Mouse (Mus musculus) embryonic facial prominence, embryonic 13.5 days (tissue): ENCODE data around the gene Lzts2. TPM values are rescaled to one million over a fixed set of nuclear protein-coding genes. Genes with fewer than 3 reads are reported as not detected.
A peak's percentile ranks its signal among the peaks of the same experiment; 100 is the strongest.

ENCODE experiments used
- ATAC-seq: fragments of 200-750 bp; cut with Nextera tagmentation; 2 replicates; pipeline ENCODE4 v1.8.0; 2017; ENCODE audit warnings: low read depth; ENCODE audit not compliant: insufficient number of reproducible peaks, insufficient read depth, low FRiP score, low TSS enrichment
- H3K27ac ChIP-seq: fragments of 300-500 bp; sonication (generic); 2 replicates; pipeline ENCODE4 v1.5.1; 2015; ENCODE audit warnings: moderate library complexity, mild to moderate bottlenecking, inconsistent platforms
- H3K27me3 ChIP-seq: fragments of 300-500 bp; sonication (generic); 2 replicates; pipeline ENCODE4 v1.6.1; 2015; ENCODE audit warnings: mild to moderate bottlenecking, inconsistent platforms
- H3K36me3 ChIP-seq: fragments of 300-500 bp; sonication (generic); 2 replicates; pipeline ENCODE4 v1.6.1; 2015; ENCODE audit warnings: mild to moderate bottlenecking, inconsistent platforms
- H3K4me1 ChIP-seq: fragments of 300-500 bp; sonication (generic); 2 replicates; pipeline ENCODE4 v1.6.1; 2015; ENCODE audit warnings: inconsistent platforms
- H3K4me2 ChIP-seq: fragments of 300-500 bp; sonication (generic); 2 replicates; pipeline ENCODE4 v1.6.1; 2015; ENCODE audit warnings: moderate library complexity, mild to moderate bottlenecking, inconsistent platforms
- H3K4me3 ChIP-seq: fragments of 300-500 bp; sonication (generic); 2 replicates; pipeline ENCODE4 v1.5.1; 2015; ENCODE audit warnings: mild to moderate bottlenecking, inconsistent platforms
- H3K9ac ChIP-seq: fragments of 300-500 bp; sonication (generic); 2 replicates; pipeline ENCODE4 v1.6.1; 2015; ENCODE audit warnings: mild to moderate bottlenecking, inconsistent platforms
- H3K9me3 ChIP-seq: fragments of 300-500 bp; sonication (generic); 2 replicates; pipeline ENCODE4 v1.6.1; 2016; ENCODE audit warnings: inconsistent platforms
- WGBS: fragments of 180-500 bp; shearing (Covaris S2); methylation state at CpG from one replicate; pipeline ENCODE4 v1.1.7; 2015; ENCODE audit warnings: mixed read lengths; 5-methylcytosine and 5-hydroxymethylcytosine counted together
- polyA plus RNA-seq: library from polyadenylated mRNA; unstranded; fragments of >200 nt; fragmentation: Nextera tagmentation; extraction: Ambion mirVana; gene quantifications from 2 replicates; pipeline ENCODE4 v1.2.1, GENCODE M21; 2015

Gene Lzts2
- polyA plus RNA-seq, 1 experiment from 2014 or later: 73.3 TPM

- peak; percentile 61 for ATAC-seq
- under 1% methylated on average over 16 of the region's 18 CpGs for WGBS
Measured at GRCm38 (mm10) chr19:45016341-45017215, 2.4 kb downstream of the Lzts2 start.

GRCm38 (mm10) chr19:45017216-45017771 is 3.1 kb downstream of the Lzts2 start:
- peaks cover 75% of the 10 kb centered on the region for H3K4me1 ChIP-seq
- ATAC-seq: no peak
- WGBS: under 1% methylated on average over 27 of the region's 27 CpGs
- H3K4me3 ChIP-seq: peak overlapping the region; percentile 71
- H3K4me2 ChIP-seq: peak overlapping the region; percentile 94
- peaks cover 14% of the 10 kb centered on the region for H3K36me3 ChIP-seq
- no peaks in the 10 kb centered on the region for H3K27me3 ChIP-seq
- H3K9me3 ChIP-seq: no peaks in the 10 kb centered on the region
- peak overlapping the region; percentile 94 for H3K9ac ChIP-seq
- H3K27ac ChIP-seq: peak overlapping the region; percentile 99

More at GRCm38 (mm10) chr19:45016341-45017215, 2.4 kb downstream of the Lzts2 start:
- no peaks in the 10 kb centered on the region for H3K9me3 ChIP-seq
- H3K27ac ChIP-seq: peak overlapping the region; percentile 99
- H3K4me2 ChIP-seq: peak overlapping the region; percentile 94
- H3K4me3 ChIP-seq: peak overlapping the region; percentile 71
- H3K36me3 ChIP-seq: peaks cover 16% of the 10 kb centered on the region
- H3K4me1 ChIP-seq: peaks cover 75% of the 10 kb centered on the region
- H3K27me3 ChIP-seq: no peaks in the 10 kb centered on the region
- peak overlapping the region; percentile 77 for H3K9ac ChIP-seq

- H3K4me3 ChIP-seq: peak overlapping the region; percentile 71
- no peaks in the 10 kb centered on the region for H3K27me3 ChIP-seq
- H3K27ac ChIP-seq: peak overlapping the region; percentile 99
- H3K9me3 ChIP-seq: no peaks in the 10 kb centered on the region
- H3K9ac ChIP-seq: peak overlapping the region; percentile 94
- under 1% methylated on average over 48 of the region's 48 CpGs for WGBS
- ATAC-seq: peak; percentile 60
- peak overlapping the region; percentile 94 for H3K4me2 ChIP-seq
- peaks cover 69% of the 10 kb centered on the region for H3K4me1 ChIP-seq
- H3K36me3 ChIP-seq: peaks cover 19% of the 10 kb centered on the region
Measured at GRCm38 (mm10) chr19:45017909-45018308, 3.7 kb downstream of the Lzts2 start.

GRCm38 (mm10) chr19:45018351-45018831 is 4.2 kb downstream of the Lzts2 start:
- WGBS: under 1% methylated on average over 11 of the region's 13 CpGs

GRCm38 (mm10) chr19:45020348-45020747 is 6.1 kb downstream of the Lzts2 start:
- Histone ChIP-seq H3K4me3 (0 out of 2 replicates have a peak overlapping the region, but pooled peaks have one; percentile 5), H3K36me3 (peaks cover 40% of the 10 kb centered on the region), H3K4me1 (peaks cover 47% of the 10 kb centered on the region), H3K9ac (peak overlapping the region; percentile 52), H3K9me3 (no peaks in the 10 kb centered on the region), H3K27ac (no peak overlapping the region), H3K4me2 (peak overlapping the region; percentile 38), H3K27me3 (no peaks in the 10 kb centered on the region)
- ATAC-seq: no peak
- 52% methylated on average over 6 of the region's 6 CpGs for WGBS

More at GRCm38 (mm10) chr19:45018351-45018831, 4.2 kb downstream of the Lzts2 start:
- Histone ChIP-seq H3K36me3 (peaks cover 22% of the 10 kb centered on the region), H3K27me3 (no peaks in the 10 kb centered on the region), H3K9ac (peak overlapping the region; percentile 94), H3K9me3 (no peaks in the 10 kb centered on the region), H3K4me2 (peak overlapping the region; percentile 94), H3K4me1 (peaks cover 64% of the 10 kb centered on the region), H3K27ac (peak overlapping the region; percentile 99), H3K4me3 (peak overlapping the region; percentile 71)
- no peak for ATAC-seq

GRCm38 (mm10) chr19:45021362-45021761 is 7.1 kb downstream of the Lzts2 start:
- WGBS: 89% methylated on average over 15 of the region's 15 CpGs
- Histone ChIP-seq H3K27ac (peak overlapping the region; percentile 11; the same call in 1 of the 2 replicates), H3K36me3 (peaks cover 50% of the 10 kb centered on the region), H3K9ac (peak overlapping the region; percentile 52), H3K4me2 (peak overlapping the region; percentile 16; the same call in 1 of the 2 replicates), H3K9me3 (no peaks in the 10 kb centered on the region), H3K4me3 (peak overlapping the region; percentile 3; the same call in 1 of the 2 replicates), H3K4me1 (peaks cover 48% of the 10 kb centered on the region), H3K27me3 (no peaks in the 10 kb centered on the region)
- no peak for ATAC-seq

- Histone ChIP-seq H3K4me2 (no peak overlapping the region), H3K36me3 (peaks cover 75% of the 10 kb centered on the region), H3K4me1 (peaks cover 48% of the 10 kb centered on the region), H3K27ac (no peak overlapping the region), H3K9me3 (no peaks in the 10 kb centered on the region), H3K27me3 (no peaks in the 10 kb centered on the region), H3K9ac (no peak overlapping the region), H3K4me3 (no peak overlapping the region)
- WGBS: 88% methylated on average over 11 of the region's 11 CpGs
- no peak for ATAC-seq
Measured at GRCm38 (mm10) chr19:45023993-45024392, 9.8 kb downstream of the Lzts2 start.

GRCm38 (mm10) chr19:45024775-45025174 is 10.6 kb downstream of the Lzts2 start:
- Histone ChIP-seq H3K4me3 (no peak overlapping the region), H3K9me3 (no peaks in the 10 kb centered on the region), H3K27ac (no peak overlapping the region), H3K27me3 (no peaks in the 10 kb centered on the region), H3K9ac (no peak overlapping the region), H3K36me3 (peaks cover 76% of the 10 kb centered on the region), H3K4me2 (no peak overlapping the region), H3K4me1 (peaks cover 40% of the 10 kb centered on the region)
- ATAC-seq: no peak
- WGBS: 91% methylated on average over 20 of the region's 20 CpGs

- H3K4me1 ChIP-seq: peaks cover 33% of the 10 kb centered on the region
- H3K27me3 ChIP-seq: no peaks in the 10 kb centered on the region
- peak overlapping the region; percentile 21; the same call in 1 of the 2 replicates for H3K9ac ChIP-seq
- no peak for ATAC-seq
- peaks cover 73% of the 10 kb centered on the region for H3K36me3 ChIP-seq
- H3K4me2 ChIP-seq: no peak overlapping the region
- H3K27ac ChIP-seq: peak overlapping the region; percentile 39; the same call in 1 of the 2 replicates
- no peak overlapping the region for H3K4me3 ChIP-seq
- no peaks in the 10 kb centered on the region for H3K9me3 ChIP-seq
- WGBS: 67% methylated on average over 37 of the region's 37 CpGs
Measured at GRCm38 (mm10) chr19:45025937-45026568, 11.8 kb downstream of the Lzts2 start.

GRCm38 (mm10) chr19:45026958-45027670 is 12.9 kb downstream of the Lzts2 start:
- peaks cover 63% of the 10 kb centered on the region for H3K36me3 ChIP-seq
- 76% methylated on average over 6 of the region's 6 CpGs for WGBS
- H3K9me3 ChIP-seq: no peaks in the 10 kb centered on the region
- no peaks in the 10 kb centered on the region for H3K27me3 ChIP-seq
- ATAC-seq: no peak
- H3K27ac ChIP-seq: no peak overlapping the region
- H3K4me3 ChIP-seq: no peak overlapping the region
- H3K4me2 ChIP-seq: no peak overlapping the region
- H3K9ac ChIP-seq: 0 out of 2 replicates have a peak overlapping the region, but pooled peaks have one; percentile 27
- H3K4me1 ChIP-seq: peaks cover 35% of the 10 kb centered on the region
